ENCODE assay signal across 9 mouse cellular contexts in genomic region chr1:93100243-93100575, GRCm38 (mm10). TPM values are rescaled to one million over a fixed set of nuclear protein-coding genes. Genes with fewer than 3 reads are reported as not detected.
DNase-seq lines count a peak whose midpoint lies in the region; ATAC-seq and TF ChIP-seq lines count a peak whose summit lies in the region.
"Had no signal": no experiment of that assay in that cellular context is flagged by ENCODE, and none has a peak within 500 bp of the region (broad histone marks: within the 10 kb centered on the region; RNA-seq: fewer than 3 reads in every experiment).

No protein-coding gene starts in this region.

- H3K27ac ChIP-seq in left cerebral cortex, adult 2 months = peak overlapping the region; percentile 98
- H3K27ac ChIP-seq in brown adipose tissue, adult 24 weeks (replicated peaks; ENCODE audit: low read depth, low read length) = no peak overlapping the region
- peak overlapping the region; percentile 93 for H3K27ac ChIP-seq in forebrain, embryonic 16.5 days (ENCODE audit: low read length)
- peak overlapping the region; percentile 61 for H3K27ac ChIP-seq in limb, embryonic 10.5 days
- peak overlapping the region; percentile 95 for H3K27ac ChIP-seq in neural tube, embryonic 15.5 days (replicated peaks)

- no peaks in the 10 kb centered on the region for H3K4me1 ChIP-seq in brown adipose tissue, adult 24 weeks (ENCODE audit: control insufficient read depth, insufficient read depth, insufficient read length, low read length)
- H3K4me1 ChIP-seq in forebrain, embryonic 16.5 days (replicated peaks; ENCODE audit: control insufficient read depth, insufficient read depth, low read length) = peaks cover 31% of the 10 kb centered on the region
- peaks cover 24% of the 10 kb centered on the region for H3K4me1 ChIP-seq in limb, embryonic 10.5 days
- H3K4me1 ChIP-seq in neural tube, embryonic 15.5 days = peaks cover 60% of the 10 kb centered on the region

- WGBS in forebrain, embryonic 16.5 days = 1% methylated on average over 18 of the region's 18 CpGs
- 2% methylated on average over 18 of the region's 18 CpGs for WGBS in limb, embryonic 10.5 days
- 2% methylated on average over 18 of the region's 18 CpGs for WGBS in neural tube, embryonic 15.5 days

- intact Hi-C loops in left cerebral cortex, adult 2 months (cut with DNase I) = loop anchor here (2.0 kb wide), 1 partner anchor 15 kb away; no protein-coding TSS in a partner anchor

- no peaks in the 10 kb centered on the region for H3K36me3 ChIP-seq in forebrain, embryonic 16.5 days (ENCODE audit: control insufficient read depth, insufficient read depth)
- H3K36me3 ChIP-seq in limb, embryonic 10.5 days = no peaks in the 10 kb centered on the region
- H3K36me3 ChIP-seq in neural tube, embryonic 15.5 days = 0 out of 2 replicates have a peak, but pooled peaks cover under 1% of the 10 kb centered on the region

- peak in 1 of 2 experiments; percentile 41 for DNase-seq in left cerebral cortex, adult 2 months (ENCODE audit: extremely low spot score in 1 of 2, low spot score in 2 of 2)
- DNase-seq in left cerebral cortex, adult 9 months (ENCODE audit: low spot score in 2 of 2) = no peak
- no peak for DNase-seq in limb, embryonic 10.5 days (ENCODE audit: low spot score)
- no peak for DNase-seq in spleen, postnatal 14 days (ENCODE audit: low spot score in 2 of 2)
- no peak for DNase-seq in layer of hippocampus, adult 9-10 months (ENCODE audit: low spot score)

- peak overlapping the region; percentile 89 for H3K4me3 ChIP-seq in left cerebral cortex, adult 2 months
- peak overlapping the region; percentile 39 for H3K4me3 ChIP-seq in brown adipose tissue, adult 24 weeks (ENCODE audit: insufficient read depth, low read depth, low read length)
- peak overlapping the region; percentile 93 for H3K4me3 ChIP-seq in forebrain, embryonic 16.5 days (replicated peaks; ENCODE audit: low read length)
- peak overlapping the region; percentile 59 for H3K4me3 ChIP-seq in limb, embryonic 10.5 days
- H3K4me3 ChIP-seq in neural tube, embryonic 15.5 days (replicated peaks) = peak overlapping the region; percentile 82

- H3K4me2 ChIP-seq in forebrain, embryonic 16.5 days (ENCODE audit: low read length) = peak overlapping the region; percentile 90
- peak overlapping the region; percentile 92 for H3K4me2 ChIP-seq in neural tube, embryonic 15.5 days

- no peaks in the 10 kb centered on the region for H3K9me3 ChIP-seq in forebrain, embryonic 16.5 days (ENCODE audit: control insufficient read depth, low read length)
- no peaks in the 10 kb centered on the region for H3K9me3 ChIP-seq in limb, embryonic 10.5 days (replicated peaks)
- H3K9me3 ChIP-seq in neural tube, embryonic 15.5 days (replicated peaks) = no peaks in the 10 kb centered on the region

- no peak for ATAC-seq in forebrain, embryonic 16.5 days
- peak; percentile 4; the same call in 1 of the 2 replicates for ATAC-seq in neural tube, embryonic 15.5 days (ENCODE audit: low FRiP score)

- peak overlapping the region; percentile 93 for H3K9ac ChIP-seq in forebrain, embryonic 16.5 days (replicated peaks; ENCODE audit: low read depth, low read length)
- H3K9ac ChIP-seq in neural tube, embryonic 15.5 days (replicated peaks) = peak overlapping the region; percentile 90

- no peaks in the 10 kb centered on the region for H3K27me3 ChIP-seq in forebrain, embryonic 16.5 days (replicated peaks; ENCODE audit: control insufficient read depth, insufficient read depth, low read length)
- peaks cover 73% of the 10 kb centered on the region for H3K27me3 ChIP-seq in limb, embryonic 10.5 days (ENCODE audit: low read depth, poor library complexity, severe bottlenecking)
- H3K27me3 ChIP-seq in neural tube, embryonic 15.5 days (replicated peaks) = no peaks in the 10 kb centered on the region

- no peak for TF ChIP-seq CTCF in left cerebral cortex, adult 2 months (IDR thresholded peaks at IDR 0.05)

RNA-seq across cellular contexts. Expression of gene Kif1a, which starts 1.5 kb away (rescaled TPM):
- total RNA-seq in left cerebral cortex, adult 2 months (2021) = 100 to 1,000 TPM; 730 to 772 TPM
- polyA plus RNA-seq in brown adipose tissue, adult 24 weeks (2012; ENCODE audit: insufficient read depth, insufficient read length, missing spikeins) = not detected in 2 replicates
- polyA plus RNA-seq in forebrain, embryonic 16.5 days (2015; fragmentation: Nextera tagmentation; extraction: Ambion mirVana) = 322 and 396 TPM in 2 replicates
- polyA plus RNA-seq in limb, embryonic 10.5 days (2016; fragmentation: Nextera tagmentation; extraction: Ambion mirVana) = 2.2 and 4.9 TPM in 2 replicates
- polyA plus RNA-seq in neural tube, embryonic 15.5 days (2015; fragmentation: Nextera tagmentation; extraction: Ambion mirVana) = 433 and 485 TPM in 2 replicates
- total RNA-seq: hematopoietic stem cell, adult 5-6 weeks had no signal

RNA-seq across cellular contexts. Expression of gene Agxt, which starts 34.8 kb away (rescaled TPM):
- not detected for total RNA-seq in left cerebral cortex, adult 2 months (2021)
- polyA plus RNA-seq in brown adipose tissue, adult 24 weeks (2012; ENCODE audit: insufficient read depth, insufficient read length, missing spikeins) = not detected in 2 replicates
- not detected in 2 replicates for polyA plus RNA-seq in forebrain, embryonic 16.5 days (2015; fragmentation: Nextera tagmentation; extraction: Ambion mirVana)
- 0.11 TPM in 1 of 2 replicates, not detected in the other for polyA plus RNA-seq in limb, embryonic 10.5 days (2016; fragmentation: Nextera tagmentation; extraction: Ambion mirVana)
- polyA plus RNA-seq in neural tube, embryonic 15.5 days (2015; fragmentation: Nextera tagmentation; extraction: Ambion mirVana) = not detected in 2 replicates
- total RNA-seq: hematopoietic stem cell, adult 5-6 weeks had no signal

Comparison
In these comparisons a context has a peak if more than half of its experiments do, and no peak if none do; other contexts are left out.
1. H3K4me3 ChIP-seq: peak in every context shown above with its lines; median percentile 93 in forebrain, embryonic 16.5 days; 89 in left cerebral cortex, adult 2 months; 82 in neural tube, embryonic 15.5 days; 59 in limb, embryonic 10.5 days; 39 in brown adipose tissue, adult 24 weeks.
2. RNA of gene Kif1a, which starts 1.5 kb away (polyA plus RNA-seq): 433 to 485 TPM in neural tube, embryonic 15.5 days and 322 to 396 TPM in forebrain, embryonic 16.5 days; 2.2 to 4.9 TPM in limb, embryonic 10.5 days and not detected in brown adipose tissue, adult 24 weeks; every median in the first group is over 10 times any median in the second.